Mouse (Mus musculus): ENCODE measurements at regions not wholly inside any gene's neighbourhood (a gene's known extent, or its start where the extent isn't known, plus 50 kb on each side); places are given as distances from the start of the nearest gene placed in this dataset. TPM values are rescaled to one million over a fixed set of nuclear protein-coding genes. Genes with fewer than 3 reads are reported as not detected.

- Histone ChIP-seq H3K27ac (no peak overlapping the region), H3K9me3 (peaks cover 1% of the 10 kb centered on the region), H3K27me3 (ENCODE audit: poor library complexity, severe bottlenecking) (no peaks in the 10 kb centered on the region), H3K36me3 (replicated peaks) (no peaks in the 10 kb centered on the region), H3K4me3 (no peak overlapping the region), H3K4me1 (peaks cover 16% of the 10 kb centered on the region)
- no peak for DNase-seq (ENCODE audit: extremely low spot score, low spot score)
- 92% methylated on average over 7 of the region's 7 CpGs for WGBS
Measured at GRCm38 (mm10) chr8:34251934-34252333, 140.4 kb upstream of the Gm10131 start.

- DNase-seq (ENCODE audit: extremely low spot score, low spot score): no peak
- H3K9me3 ChIP-seq: no peaks in the 10 kb centered on the region
- 0 out of 2 replicates have a peak, but pooled peaks cover 3% of the 10 kb centered on the region for H3K4me1 ChIP-seq
- H3K27ac ChIP-seq: no peak overlapping the region
- no peaks in the 10 kb centered on the region for H3K36me3 ChIP-seq (replicated peaks)
- no peaks in the 10 kb centered on the region for H3K27me3 ChIP-seq (ENCODE audit: poor library complexity, severe bottlenecking)
- WGBS: 94% methylated on average over 6 of the region's 6 CpGs
- H3K4me3 ChIP-seq: no peak overlapping the region
Measured at GRCm38 (mm10) chr8:34239346-34239900, 127.9 kb upstream of the Gm10131 start.

GRCm38 (mm10) chr8:34233705-34234104, 122.2 kb upstream of the Gm10131 start:
- WGBS: 88% methylated on average over 4 of the region's 4 CpGs
- DNase-seq (ENCODE audit: extremely low spot score, low spot score): no peak
- H3K27ac ChIP-seq: no peak overlapping the region

GRCm38 (mm10) chr8:34229477-34229876, 117.9 kb upstream of the Gm10131 start:
- Histone ChIP-seq H3K4me3 (no peak overlapping the region), H3K9me3 (no peaks in the 10 kb centered on the region), H3K4me1 (peaks cover 6% of the 10 kb centered on the region), H3K27ac (no peak overlapping the region), H3K27me3 (ENCODE audit: poor library complexity, severe bottlenecking) (no peaks in the 10 kb centered on the region), H3K36me3 (replicated peaks) (no peaks in the 10 kb centered on the region)
- WGBS: 83% methylated on average over 3 of the region's 3 CpGs
- no peak for DNase-seq (ENCODE audit: extremely low spot score, low spot score)

More at GRCm38 (mm10) chr8:34233705-34234104, 122.2 kb upstream of the Gm10131 start:
- H3K27me3 ChIP-seq (ENCODE audit: poor library complexity, severe bottlenecking): no peaks in the 10 kb centered on the region
- H3K36me3 ChIP-seq (replicated peaks): no peaks in the 10 kb centered on the region
- 0 out of 2 replicates have a peak, but pooled peaks cover 3% of the 10 kb centered on the region for H3K4me1 ChIP-seq
- H3K9me3 ChIP-seq: no peaks in the 10 kb centered on the region
- H3K4me3 ChIP-seq: no peak overlapping the region

- H3K9me3 ChIP-seq: no peaks in the 10 kb centered on the region
Measured at GRCm38 (mm10) chr8:34225011-34225890, 113.7 kb upstream of the Gm10131 start.

GRCm38 (mm10) chr8:34222187-34222586, 110.7 kb upstream of the Gm10131 start:
- peaks cover 10% of the 10 kb centered on the region for H3K4me1 ChIP-seq
- WGBS: 76% methylated on average over 6 of the region's 6 CpGs
- peaks cover 10% of the 10 kb centered on the region; the same call in 1 of the 2 replicates for H3K9me3 ChIP-seq
- H3K36me3 ChIP-seq (replicated peaks): no peaks in the 10 kb centered on the region
- no peak overlapping the region for H3K27ac ChIP-seq
- no peaks in the 10 kb centered on the region for H3K27me3 ChIP-seq (ENCODE audit: poor library complexity, severe bottlenecking)
- H3K4me3 ChIP-seq: no peak overlapping the region
- no peak for DNase-seq (ENCODE audit: extremely low spot score, low spot score)

More at GRCm38 (mm10) chr8:34225011-34225890, 113.7 kb upstream of the Gm10131 start:
- no peak overlapping the region for H3K4me3 ChIP-seq
- no peaks in the 10 kb centered on the region for H3K36me3 ChIP-seq (replicated peaks)
- no peaks in the 10 kb centered on the region for H3K27me3 ChIP-seq (ENCODE audit: poor library complexity, severe bottlenecking)
- H3K4me1 ChIP-seq: peaks cover 10% of the 10 kb centered on the region
- DNase-seq (ENCODE audit: extremely low spot score, low spot score): no peak
- WGBS: 81% methylated on average over 17 of the region's 17 CpGs
- no peak overlapping the region for H3K27ac ChIP-seq

Small RNAs in the stretch of these regions (microRNA-seq; reads per million reads assigned to microRNA genes)
- not detected for gene Gm23177
